Mouse (Mus musculus) lung, postnatal 25 days (tissue): ENCODE data around the gene 1700018B08Rik.

Experiments
- DNase-seq: peaks from one replicate; pipeline ENCODE4 v3.0.0; 2022; ENCODE audit warnings: low spot score

The 1700018B08Rik gene

DNA sequence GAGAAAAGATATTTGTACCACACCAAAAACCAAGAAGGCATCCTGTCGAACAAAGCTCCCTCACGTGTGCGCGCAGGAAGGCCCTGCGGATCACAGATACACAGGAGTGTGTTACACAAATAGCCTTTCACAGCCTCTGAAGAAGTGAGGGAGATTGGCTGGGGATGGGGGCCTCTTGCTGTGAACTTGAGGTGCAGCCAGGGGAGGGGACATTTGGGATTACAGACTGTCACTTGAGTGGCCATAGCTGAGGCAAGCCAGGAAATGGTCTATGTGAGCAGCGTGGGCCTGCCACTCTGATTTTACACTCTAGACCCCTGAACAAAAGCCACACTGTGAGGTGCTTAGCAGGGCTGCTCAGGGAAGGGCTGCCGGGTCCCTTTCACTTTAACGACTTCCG lies 32.4 kb downstream of the 1700018B08Rik start:
- no peak for DNase-seq

DNA sequence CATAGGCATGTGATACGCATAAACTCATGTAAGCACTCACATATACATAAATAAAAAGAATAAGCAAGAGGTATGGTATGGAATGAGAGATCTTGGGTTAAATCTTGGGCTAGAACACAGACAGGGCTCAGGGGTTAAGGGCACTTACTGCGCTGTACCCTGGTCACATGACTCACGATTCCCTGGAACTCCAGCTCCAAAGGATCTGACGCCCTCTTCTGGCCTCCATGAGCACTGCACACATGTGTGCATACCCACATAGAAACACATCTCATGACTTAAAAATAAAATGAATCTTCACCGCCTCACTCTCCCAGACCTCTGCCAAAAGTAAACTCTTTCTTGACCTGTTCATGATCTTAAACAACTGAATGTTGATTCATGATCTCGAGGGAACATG lies 46.5 kb downstream of the 1700018B08Rik start:
- DNase-seq: no peak

- no peak for DNase-seq
These were observed 52.5 kb downstream of the 1700018B08Rik start for GRCm38 (mm10) chr8:121491633-121492032.

DNA sequence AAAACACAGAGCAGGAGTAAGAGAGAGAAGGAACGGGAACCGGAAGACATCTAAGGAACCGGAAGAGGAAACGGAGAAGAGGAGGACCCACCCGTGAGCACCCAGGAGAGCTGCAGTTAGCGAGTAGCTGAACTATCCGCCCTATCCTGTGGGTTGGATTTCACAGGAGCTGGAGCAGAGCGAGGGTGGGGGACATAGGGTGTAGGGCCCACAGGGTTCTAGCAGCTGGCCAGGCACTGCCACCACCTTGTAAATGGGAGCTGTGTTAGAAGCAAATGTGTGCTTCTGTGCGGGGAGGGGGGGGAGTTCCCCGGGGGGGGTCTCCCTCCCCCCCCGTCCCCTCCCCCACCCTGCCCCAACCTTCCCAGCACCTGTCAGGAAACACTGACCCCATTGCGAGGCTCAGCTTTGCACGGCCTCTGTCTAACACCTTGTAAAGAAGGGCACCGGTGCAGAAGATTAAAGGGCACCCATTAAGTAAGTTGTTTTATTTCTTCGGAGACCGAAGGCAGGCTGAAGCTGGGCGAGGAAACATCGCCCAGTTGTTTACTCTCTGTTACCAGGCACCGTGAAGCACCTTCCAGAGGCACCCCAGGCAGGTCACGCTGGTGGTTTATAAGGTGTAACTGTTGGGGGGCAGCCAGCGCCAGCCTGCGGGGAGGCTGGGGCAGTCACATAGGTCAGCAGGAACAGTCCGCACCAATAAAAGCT lies 59.9 kb downstream of the 1700018B08Rik start:
- no peak for DNase-seq
